In genomic region chr13:98889211-98889610, GRCm38 (mm10) we compare ENCODE assay signal across 11 mouse cellular contexts. TPM values are rescaled to one million over a fixed set of nuclear protein-coding genes. Genes with fewer than 3 reads are reported as not detected.
A peak's percentile ranks its signal among the peaks of the same experiment; 100 is the strongest.
DNase-seq lines count a peak whose midpoint lies in the region; ATAC-seq lines count a peak whose summit lies in the region.
"Had no signal": no experiment of that assay in that cellular context is flagged by ENCODE, and none has a peak within 500 bp of the region (broad histone marks: within the 10 kb centered on the region; RNA-seq: fewer than 3 reads in every experiment).

No protein-coding gene starts in this region.

- H3K9ac ChIP-seq in heart, embryonic 11.5 days (ENCODE audit: low read depth, low read length) = no peak overlapping the region
- H3K9ac ChIP-seq in midbrain, embryonic 11.5 days (ENCODE audit: low read length) = no peak overlapping the region
- no peak overlapping the region for H3K9ac ChIP-seq in hindbrain, embryonic 14.5 days
- no peak overlapping the region for H3K9ac ChIP-seq in neural tube, embryonic 15.5 days (replicated peaks)

- peaks cover 21% of the 10 kb centered on the region for H3K4me1 ChIP-seq in heart, embryonic 11.5 days (ENCODE audit: control insufficient read depth, insufficient read depth, low read length)
- peaks cover 42% of the 10 kb centered on the region for H3K4me1 ChIP-seq in midbrain, embryonic 10.5 days
- peaks cover 17% of the 10 kb centered on the region; the same call in 1 of the 2 replicates for H3K4me1 ChIP-seq in midbrain, embryonic 11.5 days (ENCODE audit: control insufficient read depth, insufficient read depth, low read length)
- peaks cover 25% of the 10 kb centered on the region for H3K4me1 ChIP-seq in hindbrain, embryonic 14.5 days (replicated peaks; ENCODE audit: control insufficient read depth, insufficient read depth, low read length)
- H3K4me1 ChIP-seq in neural tube, embryonic 15.5 days = peaks cover 46% of the 10 kb centered on the region

- H3K36me3 ChIP-seq in heart, embryonic 11.5 days (ENCODE audit: control insufficient read depth, insufficient read depth, low read length) = peaks cover 18% of the 10 kb centered on the region
- H3K36me3 ChIP-seq in midbrain, embryonic 10.5 days = peaks cover 51% of the 10 kb centered on the region
- peaks cover 7% of the 10 kb centered on the region for H3K36me3 ChIP-seq in midbrain, embryonic 11.5 days (ENCODE audit: control insufficient read depth, insufficient read depth, low read length)
- peaks cover 39% of the 10 kb centered on the region for H3K36me3 ChIP-seq in hindbrain, embryonic 14.5 days (replicated peaks; ENCODE audit: control insufficient read depth, insufficient read depth)
- H3K36me3 ChIP-seq in neural tube, embryonic 15.5 days = peaks cover 26% of the 10 kb centered on the region

- no peak overlapping the region for H3K4me3 ChIP-seq in heart, embryonic 11.5 days (ENCODE audit: low read depth, low read length)
- H3K4me3 ChIP-seq in midbrain, embryonic 10.5 days = peak overlapping the region; percentile 89
- H3K4me3 ChIP-seq in midbrain, embryonic 11.5 days (ENCODE audit: low read depth, low read length) = no peak overlapping the region
- no peak overlapping the region for H3K4me3 ChIP-seq in hindbrain, embryonic 14.5 days (replicated peaks; ENCODE audit: low read length)
- H3K4me3 ChIP-seq in neural tube, embryonic 15.5 days (replicated peaks) = no peak overlapping the region

- H3K9me3 ChIP-seq in heart, embryonic 11.5 days (replicated peaks; ENCODE audit: control insufficient read depth, low read length) = no peaks in the 10 kb centered on the region
- H3K9me3 ChIP-seq in midbrain, embryonic 10.5 days (replicated peaks) = no peaks in the 10 kb centered on the region
- H3K9me3 ChIP-seq in midbrain, embryonic 11.5 days (ENCODE audit: control insufficient read depth, low read length) = no peaks in the 10 kb centered on the region
- no peaks in the 10 kb centered on the region for H3K9me3 ChIP-seq in hindbrain, embryonic 14.5 days (ENCODE audit: control insufficient read depth, low read length)
- H3K9me3 ChIP-seq in neural tube, embryonic 15.5 days (replicated peaks) = no peaks in the 10 kb centered on the region

- no peak overlapping the region for H3K27ac ChIP-seq in heart, embryonic 11.5 days (ENCODE audit: low read depth, low read length)
- no peak overlapping the region for H3K27ac ChIP-seq in midbrain, embryonic 10.5 days (replicated peaks)
- no peak overlapping the region for H3K27ac ChIP-seq in midbrain, embryonic 11.5 days (ENCODE audit: low read depth, low read length)
- no peak overlapping the region for H3K27ac ChIP-seq in hindbrain, embryonic 14.5 days
- no peak overlapping the region for H3K27ac ChIP-seq in neural tube, embryonic 15.5 days (replicated peaks)
- H3K27ac ChIP-seq: macrophage had no signal

- no peak for ATAC-seq in heart, embryonic 11.5 days (replicated peaks; ENCODE audit: insufficient number of reproducible peaks, low FRiP score, low TSS enrichment)
- no peak for ATAC-seq in midbrain, embryonic 11.5 days (ENCODE audit: low FRiP score)
- ATAC-seq in hindbrain, embryonic 14.5 days (ENCODE audit: low FRiP score) = no peak
- ATAC-seq in neural tube, embryonic 15.5 days (ENCODE audit: low FRiP score) = no peak
- no peak for ATAC-seq in monocyte, adult 5-6 weeks (replicated peaks; ENCODE audit: insufficient number of reproducible peaks, low FRiP score, low TSS enrichment, poor library complexity, severe bottlenecking)

- no peaks in the 10 kb centered on the region for H3K27me3 ChIP-seq in heart, embryonic 11.5 days (ENCODE audit: control insufficient read depth, insufficient read depth, low read length)
- H3K27me3 ChIP-seq in midbrain, embryonic 10.5 days (ENCODE audit: low read depth, poor library complexity, severe bottlenecking) = no peaks in the 10 kb centered on the region
- H3K27me3 ChIP-seq in midbrain, embryonic 11.5 days (ENCODE audit: control insufficient read depth, insufficient read depth, low read length) = no peaks in the 10 kb centered on the region
- H3K27me3 ChIP-seq in hindbrain, embryonic 14.5 days (ENCODE audit: control insufficient read depth, insufficient read depth, low read length) = no peaks in the 10 kb centered on the region
- no peaks in the 10 kb centered on the region for H3K27me3 ChIP-seq in neural tube, embryonic 15.5 days (replicated peaks)

- 91% methylated on average over 11 of the region's 12 CpGs for WGBS in heart, embryonic 11.5 days (ENCODE audit: insufficient replicate concordance)
- WGBS in midbrain, embryonic 10.5 days = 54% methylated on average over 11 of the region's 12 CpGs
- 51% methylated on average over 11 of the region's 12 CpGs for WGBS in midbrain, embryonic 11.5 days
- WGBS in hindbrain, embryonic 14.5 days = 9% methylated on average over 11 of the region's 12 CpGs
- 28% methylated on average over 11 of the region's 12 CpGs for WGBS in neural tube, embryonic 15.5 days

- intact Hi-C loops in left cerebral cortex, postnatal 14 days (cut with DNase I) = no loop called here

- peak overlapping the region; percentile 6; the same call in 1 of the 2 replicates for H3K4me2 ChIP-seq in heart, embryonic 11.5 days
- H3K4me2 ChIP-seq in midbrain, embryonic 11.5 days = no peak overlapping the region; the same call in 1 of the 2 replicates
- peak overlapping the region; percentile 13; the same call in 1 of the 2 replicates for H3K4me2 ChIP-seq in hindbrain, embryonic 14.5 days (replicated peaks)
- H3K4me2 ChIP-seq in neural tube, embryonic 15.5 days = peak overlapping the region; percentile 26

- no peak for DNase-seq in heart, adult 18-20 months
- DNase-seq in midbrain, embryonic 10.5 days (ENCODE audit: low spot score) = no peak
- no peak for DNase-seq in midbrain, embryonic 11.5 days (ENCODE audit: low spot score, missing footprints)
- no peak for DNase-seq in hindbrain, embryonic 14.5 days (ENCODE audit: low spot score)
- no peak for DNase-seq in left cerebral cortex, postnatal 14 days (ENCODE audit: low spot score in 2 of 2)
- DNase-seq: cerebellum, adult 11-12 months; right cerebral cortex, postnatal 4 days had no signal

RNA-seq across cellular contexts. Expression of gene Tnpo1, which starts 37.0 kb away (rescaled TPM):
- polyA plus RNA-seq in heart, embryonic 11.5 days (2014; fragmentation: Nextera tagmentation; extraction: Ambion mirVana) = 29.7 and 52.2 TPM in 2 replicates
- 10 to 100 TPM; 59.2 to 70.0 TPM for total RNA-seq in heart, adult 18-20 months (2021)
- 75.1 and 75.7 TPM in 2 replicates for polyA plus RNA-seq in midbrain, embryonic 10.5 days (2016; fragmentation: Nextera tagmentation; extraction: Ambion mirVana)
- polyA plus RNA-seq in midbrain, embryonic 11.5 days (2014; fragmentation: Nextera tagmentation; extraction: Ambion mirVana) = 63.1 and 70.5 TPM in 2 replicates
- polyA plus RNA-seq in hindbrain, embryonic 14.5 days (2014; fragmentation: Nextera tagmentation; extraction: Ambion mirVana) = 47.9 and 50.0 TPM in 2 replicates
- 41.1 and 46.6 TPM in 2 replicates for polyA plus RNA-seq in neural tube, embryonic 15.5 days (2015; fragmentation: Nextera tagmentation; extraction: Ambion mirVana)
- 10 to 100 TPM; 63.0 to 70.3 TPM for total RNA-seq in left cerebral cortex, postnatal 14 days (2021)
- 54.7 to 101 TPM (median 55.1 TPM) in 3 replicates for total RNA-seq in monocyte, adult 5-6 weeks (2017)
